Comparison of ENCODE assay signal across 27 mouse cellular contexts in the genomic region with DNA sequence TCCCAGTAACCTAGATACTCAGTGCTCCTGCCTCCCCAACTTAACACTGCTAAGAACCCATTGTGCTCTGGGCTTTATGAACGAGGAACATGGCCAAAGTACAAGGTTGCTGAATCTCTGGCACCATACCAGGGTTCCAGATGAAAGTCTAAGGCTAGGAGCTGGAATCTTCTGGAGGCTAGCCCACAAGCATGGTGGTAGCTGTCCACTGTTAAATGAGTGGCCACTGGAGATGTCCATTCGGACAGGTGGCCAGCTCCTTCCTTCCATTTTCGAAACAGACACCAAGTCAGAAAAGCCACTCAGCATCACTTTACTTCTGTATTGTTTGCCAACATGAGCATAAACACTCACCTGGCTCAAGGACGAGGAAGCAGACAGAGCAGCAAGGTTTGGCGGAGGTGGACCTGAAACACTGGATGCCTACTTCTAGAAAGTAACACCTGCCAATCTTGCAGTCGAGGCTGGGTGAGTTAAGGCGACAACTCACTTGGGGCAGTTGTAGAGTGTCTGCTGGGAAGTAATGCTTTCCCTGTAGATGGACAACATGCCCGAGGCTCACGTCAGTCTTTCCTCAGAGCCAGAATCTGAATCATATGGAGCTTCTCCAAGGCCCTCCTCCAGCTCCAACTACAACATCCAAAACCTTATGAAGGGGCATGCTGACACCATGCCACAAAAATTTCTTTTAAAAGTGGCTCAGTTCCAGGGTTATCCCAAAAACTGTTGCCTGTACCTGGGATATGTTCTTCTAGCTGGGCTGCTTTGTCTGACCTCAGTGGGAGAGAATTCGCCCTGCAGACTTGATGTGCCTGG. TPM values are rescaled to one million over a fixed set of nuclear protein-coding genes. Genes with fewer than 3 reads are reported as not detected.
DNase-seq lines count a peak whose midpoint lies in the region; ATAC-seq and TF ChIP-seq lines count a peak whose summit lies in the region.
"Had no signal": no experiment of that assay in that cellular context is flagged by ENCODE, and none has a peak within 500 bp of the region (broad histone marks: within the 10 kb centered on the region; RNA-seq: fewer than 3 reads in every experiment).

No protein-coding gene starts in this region.

- H3K27me3 ChIP-seq in liver, embryonic 14.5 days (ENCODE audit: control insufficient read depth, insufficient read depth, low read length) = no peaks in the 10 kb centered on the region
- H3K27me3 ChIP-seq in liver, embryonic 11.5 days (replicated peaks; ENCODE audit: control insufficient read depth, insufficient read depth, low read length) = no peaks in the 10 kb centered on the region
- H3K27me3 ChIP-seq in G1E (ENCODE audit: insufficient read depth, low read length) = no peaks in the 10 kb centered on the region
- H3K27me3 ChIP-seq: CH12.LX; heart, embryonic 15.5 days; hindbrain, embryonic 13.5 days; intestine, embryonic 15.5 days; Patski had no signal

- no peak overlapping the region for H3K27ac ChIP-seq in liver, embryonic 14.5 days
- H3K27ac ChIP-seq in liver, embryonic 11.5 days (ENCODE audit: low read depth, low read length) = no peak overlapping the region
- H3K27ac ChIP-seq: heart, embryonic 15.5 days; hindbrain, embryonic 10.5 days; hindbrain, embryonic 13.5 days; intestine, embryonic 15.5 days had no signal

- peaks cover 49% of the 10 kb centered on the region for H3K36me3 ChIP-seq in liver, embryonic 14.5 days (replicated peaks; ENCODE audit: control insufficient read depth, insufficient read depth, low read depth)
- H3K36me3 ChIP-seq in liver, embryonic 11.5 days (ENCODE audit: control insufficient read depth, insufficient read depth, low read length) = peaks cover 6% of the 10 kb centered on the region; the same call in 1 of the 2 replicates
- H3K36me3 ChIP-seq in G1E (replicated peaks) = peaks cover 56% of the 10 kb centered on the region
- H3K36me3 ChIP-seq: heart, embryonic 15.5 days; intestine, embryonic 15.5 days had no signal

- H3K9ac ChIP-seq in liver, embryonic 14.5 days (replicated peaks) = no peak overlapping the region
- no peak overlapping the region for H3K9ac ChIP-seq in liver, embryonic 11.5 days (ENCODE audit: low read depth, low read length)
- H3K9ac ChIP-seq: forebrain, postnatal 0 days; heart, embryonic 15.5 days; hindbrain, embryonic 13.5 days; intestine, embryonic 15.5 days had no signal

- DNase-seq in liver, embryonic 14.5 days (ENCODE audit: low read depth in 3 of 3, low spot score in 3 of 3) = no peak
- DNase-seq in liver, embryonic 11.5 days (ENCODE audit: low spot score) = no peak
- DNase-seq in G1E (ENCODE audit: low spot score) = no peak
- peak; percentile 51 for DNase-seq in fibroblast of lung, adult 2 months (ENCODE audit: low read depth)
- DNase-seq in cerebellum, postnatal 4 days (ENCODE audit: low spot score in 2 of 2) = no peak
- DNase-seq: adrenal gland, adult 2 months; adrenal gland, postnatal 14 days; B cell, adult 2 months; cerebellum, adult 11 months; cerebellum, adult 2 months; cerebellum, adult 9-11 months; cerebellum, postnatal 25 days; forebrain, postnatal 0 days; gastrocnemius, postnatal 25 days; heart, postnatal 10 days; heart, postnatal 36 days; kidney, adult 11 months had no signal

- no peak for TF ChIP-seq EP300 in liver, embryonic 14.5 days (IDR thresholded peaks at IDR 0.05; ENCODE audit: low read depth)

- H3K4me3 ChIP-seq in liver, embryonic 14.5 days (ENCODE audit: insufficient read depth in 1 of 2, low read depth in 2 of 2, low read length in 2 of 2) = no peak overlapping the region
- H3K4me3 ChIP-seq in liver, embryonic 11.5 days (ENCODE audit: low read depth, low read length) = no peak overlapping the region
- no peak overlapping the region for H3K4me3 ChIP-seq in G1E (ENCODE audit: low read depth, low read length)
- H3K4me3 ChIP-seq: heart, embryonic 15.5 days; hindbrain, embryonic 10.5 days; hindbrain, embryonic 13.5 days; intestine, embryonic 15.5 days had no signal

- TF ChIP-seq CTCF in liver, embryonic 14.5 days (IDR thresholded peaks at IDR 0.05; ENCODE audit: low read depth) = no peak
- no peak for TF ChIP-seq CTCF in G1E (IDR thresholded peaks at IDR 0.05; ENCODE audit: low read depth, low read length)

- no peak overlapping the region for H3K4me2 ChIP-seq in liver, embryonic 14.5 days (ENCODE audit: low read depth)
- no peak overlapping the region for H3K4me2 ChIP-seq in liver, embryonic 11.5 days
- H3K4me2 ChIP-seq: heart, embryonic 11.5 days; heart, embryonic 15.5 days; hindbrain, embryonic 13.5 days; intestine, embryonic 15.5 days had no signal

- no peaks in the 10 kb centered on the region for H3K9me3 ChIP-seq in liver, embryonic 14.5 days (ENCODE audit: control insufficient read depth, low read length)
- H3K9me3 ChIP-seq in liver, embryonic 11.5 days (ENCODE audit: control insufficient read depth, low read length) = no peaks in the 10 kb centered on the region
- no peaks in the 10 kb centered on the region for H3K9me3 ChIP-seq in G1E (replicated peaks)
- H3K9me3 ChIP-seq: heart, embryonic 15.5 days; hindbrain, embryonic 10.5 days; hindbrain, embryonic 13.5 days; intestine, embryonic 15.5 days had no signal

- peak; percentile 7; the same call in 1 of the 2 replicates for ATAC-seq in liver, embryonic 14.5 days (ENCODE audit: insufficient read depth)
- ATAC-seq in liver, embryonic 11.5 days (replicated peaks; ENCODE audit: low FRiP score) = no peak; the same call in 1 of the 2 replicates
- ATAC-seq in G1E (ENCODE audit: extremely low read depth, insufficient number of reproducible peaks, low FRiP score, poor library complexity, severe bottlenecking) = 0 out of 2 replicates have a peak, but pooled peaks have one; percentile 9
- ATAC-seq in megakaryocyte, adult 5-6 weeks (ENCODE audit: poor library complexity, severe bottlenecking) = no peak
- ATAC-seq: forebrain, embryonic 14.5 days; forebrain, postnatal 0 days; hindbrain, embryonic 16.5 days; intestine, embryonic 15.5 days; Patski had no signal

- no peaks in the 10 kb centered on the region for H3K4me1 ChIP-seq in liver, embryonic 14.5 days (replicated peaks; ENCODE audit: control insufficient read depth in 2 of 2, insufficient read depth in 2 of 2, low read length in 1 of 2)
- no peaks in the 10 kb centered on the region for H3K4me1 ChIP-seq in liver, embryonic 11.5 days (replicated peaks; ENCODE audit: control insufficient read depth, insufficient read depth, low read length)
- H3K4me1 ChIP-seq in G1E (ENCODE audit: insufficient read depth, low read depth, low read length) = peaks cover 28% of the 10 kb centered on the region
- H3K4me1 ChIP-seq: heart, embryonic 15.5 days; hindbrain, embryonic 10.5 days; hindbrain, embryonic 13.5 days; intestine, embryonic 15.5 days had no signal

- WGBS in liver, embryonic 14.5 days (ENCODE audit: insufficient replicate concordance) = 80% methylated on average over 10 of the region's 10 CpGs
- 84% methylated on average over 10 of the region's 10 CpGs for WGBS in liver, embryonic 11.5 days

RNA-seq across cellular contexts. Expression of a gene that starts 20.4 kb away (rescaled TPM):
- 70.0 and 103 TPM in 2 replicates for polyA plus RNA-seq in liver, embryonic 14.5 days (2012; rRNA removed)
- polyA plus RNA-seq in liver, embryonic 14.5 days (2014; fragmentation: Nextera tagmentation; extraction: Ambion mirVana) = 309 and 341 TPM in 2 replicates
- polyA plus RNA-seq in liver, embryonic 11.5 days (2014; fragmentation: Nextera tagmentation; extraction: Ambion mirVana) = 501 and 546 TPM in 2 replicates
- total RNA-seq in G1E (2014; fragmentation: Nextera tagmentation) = 2,154 and 2,258 TPM in 2 replicates
- total RNA-seq in G1E (2017) = 588 and 621 TPM in 2 replicates
- polyA plus RNA-seq in G1E (2012) = 100 and 103 TPM in 2 replicates
- 11.4 and 14.0 TPM in 2 replicates for total RNA-seq in megakaryocyte, adult 5-6 weeks (2015)
- total RNA-seq in megakaryocyte, adult 5-6 weeks (2017) = 5.4 and 10.7 TPM in 2 replicates
- total RNA-seq: CH12.LX had no signal

Comparison
In these comparisons a context has a peak if more than half of its experiments do, and no peak if none do; other contexts are left out.
1. ATAC-seq: peak in liver, embryonic 14.5 days (single experiment) and G1E (single experiment); none in liver, embryonic 11.5 days (single experiment) and megakaryocyte, adult 5-6 weeks (single experiment).